Mouse (Mus musculus): ENCODE data around the gene Actr3b. TPM values are rescaled to one million over a fixed set of nuclear protein-coding genes. Genes with fewer than 3 reads are reported as not detected.

The Actr3b gene
- total and polyA plus RNA-seq, 2 experiments from 2014 or later: 18.8 to 58.1 TPM

GRCm38 (mm10) chr5:25772456-25772855 is 12.7 kb downstream of the Actr3b start:
- Histone ChIP-seq H3K9ac (replicated peaks; ENCODE audit: low read length) (no peak overlapping the region), H3K27ac (no peak overlapping the region), H3K4me1 (ENCODE audit: insufficient read depth, low read length) (no peaks in the 10 kb centered on the region), H3K27me3 (ENCODE audit: insufficient read depth, low read length) (no peaks in the 10 kb centered on the region), H3K9me3 (ENCODE audit: low read length) (no peaks in the 10 kb centered on the region), H3K4me2 (ENCODE audit: low read depth, low read length) (no peak overlapping the region), H3K36me3 (ENCODE audit: insufficient read depth, low read length) (no peaks in the 10 kb centered on the region), H3K4me3 (ENCODE audit: low read length) (no peak overlapping the region)
- no peak for TF ChIP-seq CTCF (IDR thresholded peaks at IDR 0.05; ENCODE audit: low read depth)
- WGBS: 94% methylated on average over 9 of the region's 9 CpGs
- ATAC-seq: no peak
- no peak for DNase-seq (ENCODE audit: low spot score)

GRCm38 (mm10) chr5:25773921-25774790 is 14.4 kb downstream of the Actr3b start:
- no peaks in the 10 kb centered on the region for H3K4me1 ChIP-seq (ENCODE audit: insufficient read depth, low read length)
- H3K36me3 ChIP-seq (ENCODE audit: insufficient read depth, low read length): no peaks in the 10 kb centered on the region
- no peak for DNase-seq (ENCODE audit: low spot score)
- H3K27me3 ChIP-seq (ENCODE audit: insufficient read depth, low read length): no peaks in the 10 kb centered on the region
- H3K4me2 ChIP-seq (ENCODE audit: low read depth, low read length): no peak overlapping the region
- H3K9ac ChIP-seq (replicated peaks; ENCODE audit: low read length): no peak overlapping the region
- ATAC-seq: no peak
- H3K27ac ChIP-seq: no peak overlapping the region
- no peaks in the 10 kb centered on the region for H3K9me3 ChIP-seq (ENCODE audit: low read length)
- no peak for TF ChIP-seq CTCF (IDR thresholded peaks at IDR 0.05; ENCODE audit: low read depth)
- 65% methylated on average over 13 of the region's 13 CpGs for WGBS
- no peak overlapping the region for H3K4me3 ChIP-seq (ENCODE audit: low read length)

GRCm38 (mm10) chr5:25791570-25791969 is 31.8 kb downstream of the Actr3b start:
- H3K27me3 ChIP-seq (ENCODE audit: insufficient read depth, low read length): no peaks in the 10 kb centered on the region
- no peak overlapping the region for H3K4me3 ChIP-seq (ENCODE audit: low read length)
- H3K4me1 ChIP-seq (ENCODE audit: insufficient read depth, low read length): no peaks in the 10 kb centered on the region
- no peaks in the 10 kb centered on the region for H3K9me3 ChIP-seq (ENCODE audit: low read length)
- no peak for TF ChIP-seq CTCF (IDR thresholded peaks at IDR 0.05; ENCODE audit: low read depth)
- ATAC-seq (no peak), DNase-seq (ENCODE audit: low spot score) (no peak)
- no peaks in the 10 kb centered on the region for H3K36me3 ChIP-seq (ENCODE audit: insufficient read depth, low read length)
- WGBS: 90% methylated on average over 6 of the region's 6 CpGs
- H3K9ac ChIP-seq (replicated peaks; ENCODE audit: low read length): no peak overlapping the region
- no peak overlapping the region for H3K27ac ChIP-seq
- H3K4me2 ChIP-seq (ENCODE audit: low read depth, low read length): no peak overlapping the region

- Histone ChIP-seq H3K27me3 (ENCODE audit: insufficient read depth, low read length) (no peaks in the 10 kb centered on the region), H3K9me3 (ENCODE audit: low read length) (no peaks in the 10 kb centered on the region), H3K4me1 (ENCODE audit: insufficient read depth, low read length) (no peaks in the 10 kb centered on the region), H3K4me2 (ENCODE audit: low read depth, low read length) (no peak overlapping the region), H3K27ac (no peak overlapping the region), H3K36me3 (ENCODE audit: insufficient read depth, low read length) (no peaks in the 10 kb centered on the region), H3K9ac (replicated peaks; ENCODE audit: low read length) (no peak overlapping the region), H3K4me3 (ENCODE audit: low read length) (no peak overlapping the region)
- TF ChIP-seq CTCF (IDR thresholded peaks at IDR 0.05; ENCODE audit: low read depth): no peak
- ATAC-seq (no peak), DNase-seq (ENCODE audit: low spot score) (no peak)
- 88% methylated on average over 11 of the region's 11 CpGs for WGBS
These were observed 38.0 kb downstream of the Actr3b start for GRCm38 (mm10) chr5:25797776-25798175.

GRCm38 (mm10) chr5:25800929-25801328 is 41.1 kb downstream of the Actr3b start:
- Histone ChIP-seq H3K4me2 (ENCODE audit: low read depth, low read length) (no peak overlapping the region), H3K27me3 (ENCODE audit: insufficient read depth, low read length) (no peaks in the 10 kb centered on the region), H3K9ac (replicated peaks; ENCODE audit: low read length) (no peak overlapping the region), H3K4me1 (ENCODE audit: insufficient read depth, low read length) (no peaks in the 10 kb centered on the region), H3K9me3 (ENCODE audit: low read length) (no peaks in the 10 kb centered on the region), H3K36me3 (ENCODE audit: insufficient read depth, low read length) (no peaks in the 10 kb centered on the region), H3K4me3 (ENCODE audit: low read length) (no peak overlapping the region), H3K27ac (no peak overlapping the region)
- no peak for TF ChIP-seq CTCF (IDR thresholded peaks at IDR 0.05; ENCODE audit: low read depth)
- DNase-seq (ENCODE audit: low spot score) (peak; percentile 40), ATAC-seq (0 out of 2 replicates have a peak, but pooled peaks have one; percentile 40)
- WGBS: 55% methylated on average over 6 of the region's 6 CpGs

- no peak overlapping the region for H3K9ac ChIP-seq (replicated peaks; ENCODE audit: low read length)
- WGBS: 53% methylated on average over 4 of the region's 4 CpGs
- no peak overlapping the region for H3K4me3 ChIP-seq (ENCODE audit: low read length)
- ATAC-seq: no peak
- no peak for DNase-seq (ENCODE audit: low spot score)
- TF ChIP-seq CTCF (IDR thresholded peaks at IDR 0.05; ENCODE audit: low read depth): no peak
- no peaks in the 10 kb centered on the region for H3K9me3 ChIP-seq (ENCODE audit: low read length)
- H3K36me3 ChIP-seq (ENCODE audit: insufficient read depth, low read length): no peaks in the 10 kb centered on the region
- H3K27ac ChIP-seq: no peak overlapping the region
- no peaks in the 10 kb centered on the region for H3K4me1 ChIP-seq (ENCODE audit: insufficient read depth, low read length)
- no peaks in the 10 kb centered on the region for H3K27me3 ChIP-seq (ENCODE audit: insufficient read depth, low read length)
- H3K4me2 ChIP-seq (ENCODE audit: low read depth, low read length): no peak overlapping the region
These were observed 41.9 kb downstream of the Actr3b start for GRCm38 (mm10) chr5:25801744-25802143.

- Histone ChIP-seq H3K4me2 (ENCODE audit: low read depth, low read length) (no peak overlapping the region), H3K4me1 (ENCODE audit: insufficient read depth, low read length) (no peaks in the 10 kb centered on the region), H3K9ac (replicated peaks; ENCODE audit: low read length) (no peak overlapping the region), H3K27me3 (ENCODE audit: insufficient read depth, low read length) (no peaks in the 10 kb centered on the region), H3K36me3 (ENCODE audit: insufficient read depth, low read length) (no peaks in the 10 kb centered on the region), H3K9me3 (ENCODE audit: low read length) (no peaks in the 10 kb centered on the region), H3K27ac (no peak overlapping the region), H3K4me3 (ENCODE audit: low read length) (no peak overlapping the region)
- ATAC-seq (no peak), DNase-seq (ENCODE audit: low spot score) (peak; percentile 1)
- 74% methylated on average over 5 of the region's 5 CpGs for WGBS
- peak; percentile 58 for TF ChIP-seq CTCF (IDR thresholded peaks at IDR 0.05; ENCODE audit: low read depth)
These were observed 44.8 kb downstream of the Actr3b start for GRCm38 (mm10) chr5:25804569-25804968.

Measured in hindbrain, postnatal 0 days (tissue).